Mouse (Mus musculus) liver, embryonic 14.5 days (tissue): Measurements from ENCODE around the gene Tmtc3. TPM values are rescaled to one million over a fixed set of nuclear protein-coding genes. Genes with fewer than 3 reads are reported as not detected.
"Not testable (repeated sequence)": the region's sequence is repeated elsewhere in the genome, so short reads cannot be mapped to it uniquely, and the experiment has no call there.

Source experiments
- ATAC-seq: fragments of 200-750 bp; cut with Nextera tagmentation; 2 replicates; pipeline ENCODE4 v1.8.0; 2017; ENCODE audit warnings: moderate number of reproducible peaks, mild to moderate bottlenecking, moderate library complexity; ENCODE audit not compliant: insufficient read depth
- DNase-seq, 3 experiments: peaks; one replicate each; pipeline ENCODE4 v3.0.0-alpha.2; 2012 to 2013; ENCODE audit warnings: low read depth in 3 of 3, low spot score in 3 of 3
- H3K27ac ChIP-seq: fragments of 300-500 bp; sonication (generic); 2 replicates; pipeline ENCODE4 v1.5.1; 2014; ENCODE audit warnings: moderate library complexity, mild to moderate bottlenecking, control low read depth, inconsistent platforms
- H3K27me3 ChIP-seq: fragments of 300-500 bp; sonication (generic); 2 replicates; pipeline ENCODE4 v1.6.1; 2014; ENCODE audit warnings: mild to moderate bottlenecking, low read length, moderate library complexity; ENCODE audit not compliant: control insufficient read depth, insufficient read depth
- H3K36me3 ChIP-seq: fragments of 300-500 bp; sonication (generic); replicated peaks from 2 replicates; pipeline ENCODE4 v1.6.1; 2014; ENCODE audit warnings: low read depth; ENCODE audit not compliant: control insufficient read depth, insufficient read depth
- H3K4me1 ChIP-seq, 2 experiments: fragments of 200-500 bp in 1 of 2; fragments of 300-500 bp in 1 of 2; sonication (generic) in 1 of 2; replicated peaks; 2 replicates each; pipeline ENCODE4 v1.6.1; 2012 to 2014; ENCODE audit warnings: antibody characterized with exemption in 1 of 2, inconsistent platforms in 1 of 2, low read length in 1 of 2; ENCODE audit not compliant: control insufficient read depth in 2 of 2, insufficient read depth in 2 of 2
- H3K4me2 ChIP-seq: fragments of 300-500 bp; sonication (generic); 2 replicates; pipeline ENCODE4 v1.6.1; 2014; ENCODE audit warnings: low read depth, mild to moderate bottlenecking, control low read depth, moderate library complexity
- H3K4me3 ChIP-seq, 2 experiments: fragments of 200-500 bp in 1 of 2; fragments of 300-500 bp in 1 of 2; sonication (generic) in 1 of 2; 2 replicates each; pipeline ENCODE4 v1.5.1; 2012 to 2014; ENCODE audit warnings: low read depth in 2 of 2, low read length in 2 of 2, mild to moderate bottlenecking in 2 of 2, control low read depth in 1 of 2, inconsistent platforms in 1 of 2, moderate library complexity in 1 of 2; ENCODE audit not compliant: insufficient read depth in 1 of 2
- H3K9ac ChIP-seq: fragments of 300-500 bp; sonication (generic); replicated peaks from 2 replicates; pipeline ENCODE4 v1.6.1; 2014; ENCODE audit warnings: mild to moderate bottlenecking, control low read depth, moderate library complexity
- H3K9me3 ChIP-seq: fragments of 300-500 bp; sonication (generic); 2 replicates; pipeline ENCODE4 v1.6.1; 2016; ENCODE audit warnings: low read length, mixed read lengths; ENCODE audit not compliant: control insufficient read depth
- CTCF ChIP-seq: IDR thresholded peaks from 2 replicates; pipeline ENCODE4 v1.5.1; 2016; ENCODE audit warnings: antibody characterized with exemption, low read depth, control low read depth
- EP300 ChIP-seq: IDR thresholded peaks from 2 replicates; pipeline ENCODE4 v1.6.1; 2016; ENCODE audit warnings: antibody characterized with exemption, low read depth
- WGBS: fragments of 180-500 bp; shearing (Covaris S2); extraction: QIAGEN DNeasy Blood & Tissue Kit; methylation state at CpG from one replicate; pipeline ENCODE4 v1.1.7; 2014; ENCODE audit not compliant: insufficient replicate concordance; 5-methylcytosine and 5-hydroxymethylcytosine counted together
- polyA plus RNA-seq, 2 experiments: library from polyadenylated mRNA; depleted of rRNA in 1 of 2; stranded (reverse) in 1 of 2; unstranded in 1 of 2; fragments of >200 nt; fragmentation: Nextera tagmentation in 1 of 2; extraction: Ambion mirVana in 1 of 2; gene quantifications; 2 replicates each; pipeline versions ENCODE4 v1.2.1 to v1.2.3; 2012 to 2014

The Tmtc3 gene
- polyA plus RNA-seq, 2 experiments: 3.4 to 5.7 TPM

DNA sequence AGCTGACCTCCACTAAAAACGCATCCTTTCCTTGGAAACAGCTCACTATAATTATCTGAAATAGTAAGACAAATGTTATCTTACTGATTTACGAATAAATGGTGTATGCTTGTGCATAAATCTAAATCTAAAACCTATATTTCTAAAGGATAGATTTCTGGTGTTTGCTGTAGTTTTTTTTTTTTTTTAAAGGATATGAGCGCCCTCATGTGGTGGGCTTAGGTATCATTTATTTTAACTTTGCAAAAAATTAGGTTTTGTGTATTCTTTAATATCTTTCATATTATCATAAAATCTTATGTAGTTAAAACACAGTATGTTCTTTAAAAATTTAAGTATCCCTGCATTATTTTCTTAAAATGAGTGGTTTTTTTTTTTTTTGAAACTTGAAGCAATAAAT lies 12.1 kb downstream of the Tmtc3 start:
- H3K36me3 ChIP-seq: peaks cover 13% of the 10 kb centered on the region
- H3K4me3 ChIP-seq: no peak overlapping the region
- ATAC-seq (no peak), DNase-seq (no peak)
- TF ChIP-seq EP300 (no peak), CTCF (peak; percentile 26; the same call in 1 of the 2 replicates)
- H3K4me2 ChIP-seq: no peak overlapping the region
- H3K9me3 ChIP-seq: no peaks in the 10 kb centered on the region
- 43% methylated on average over 3 of the region's 3 CpGs for WGBS
- H3K9ac ChIP-seq: no peak overlapping the region
- no peaks in the 10 kb centered on the region for H3K4me1 ChIP-seq
- H3K27me3 ChIP-seq: no peaks in the 10 kb centered on the region
- H3K27ac ChIP-seq: no peak overlapping the region

- H3K9ac ChIP-seq: no peak overlapping the region
- H3K27ac ChIP-seq: no peak overlapping the region
- no peaks in the 10 kb centered on the region for H3K4me1 ChIP-seq
- no peaks in the 10 kb centered on the region for H3K27me3 ChIP-seq
- no peak for TF ChIP-seq CTCF
- TF ChIP-seq EP300: no peak
- no peaks in the 10 kb centered on the region for H3K9me3 ChIP-seq
- H3K4me2 ChIP-seq: no peak overlapping the region
- peaks cover 16% of the 10 kb centered on the region for H3K36me3 ChIP-seq
- DNase-seq (no peak), ATAC-seq (no peak)
- no peak overlapping the region for H3K4me3 ChIP-seq
Measured at GRCm38 (mm10) chr10:100460515-100460914, 26.6 kb downstream of the Tmtc3 start.

DNA sequence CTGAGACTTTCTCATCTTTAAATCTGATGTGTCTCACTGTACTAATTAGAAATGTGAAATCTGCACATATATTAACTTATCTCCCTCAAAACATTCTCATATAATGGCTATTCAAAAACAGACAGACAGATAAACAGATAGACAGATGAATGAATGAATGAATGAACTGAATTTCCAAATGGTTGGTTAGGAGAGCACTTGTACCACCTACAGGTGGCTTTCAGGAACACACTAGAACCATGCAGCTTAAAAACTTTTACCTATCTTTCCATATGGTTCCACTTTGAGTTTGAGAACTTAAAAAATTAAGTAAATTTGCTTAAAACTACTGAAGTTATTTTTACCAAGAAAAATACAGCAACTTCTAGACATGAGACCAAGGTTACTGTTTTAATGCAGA lies 37.8 kb downstream of the Tmtc3 start:
- no peaks in the 10 kb centered on the region for H3K27me3 ChIP-seq
- H3K4me1 ChIP-seq: no peaks in the 10 kb centered on the region
- no peak overlapping the region for H3K4me3 ChIP-seq
- H3K4me2 ChIP-seq: no peak overlapping the region
- DNase-seq (no peak), ATAC-seq (no peak)
- TF ChIP-seq CTCF (no peak), EP300 (no peak)
- H3K9ac ChIP-seq: no peak overlapping the region
- H3K27ac ChIP-seq: no peak overlapping the region
- no peaks in the 10 kb centered on the region for H3K9me3 ChIP-seq
- H3K36me3 ChIP-seq: no peaks in the 10 kb centered on the region; the same call in none of the 2 replicates

DNA sequence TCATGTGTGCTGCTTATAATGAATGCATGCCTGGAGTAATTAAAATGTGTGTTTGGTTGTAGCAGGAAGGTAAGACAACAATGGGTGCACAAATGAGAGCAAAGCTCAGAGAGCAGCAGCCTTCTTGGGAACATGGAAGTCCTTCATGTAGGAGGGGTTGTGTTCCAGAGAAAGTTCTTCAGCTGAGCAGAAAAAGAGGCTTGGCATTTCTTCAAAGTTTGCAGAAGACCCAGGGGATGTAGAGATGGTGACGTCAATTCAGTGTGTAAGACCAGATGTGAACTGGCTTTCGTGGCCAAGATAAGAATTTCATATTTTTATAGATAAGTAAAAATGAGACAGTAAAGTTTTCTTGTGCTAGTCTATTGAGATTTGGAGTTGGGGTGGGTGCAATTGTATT lies 59.6 kb downstream of the Tmtc3 start:
- Histone ChIP-seq H3K4me3 (no peak overlapping the region), H3K4me2 (no peak overlapping the region), H3K27me3 (no peaks in the 10 kb centered on the region), H3K27ac (no peak overlapping the region), H3K9ac (no peak overlapping the region), H3K36me3 (no peaks in the 10 kb centered on the region), H3K4me1 (no peaks in the 10 kb centered on the region), H3K9me3 (no peaks in the 10 kb centered on the region)
- ATAC-seq (no peak), DNase-seq (no peak)
- 44% methylated on average over 2 of the region's 2 CpGs for WGBS
- TF ChIP-seq CTCF: no peak
- TF ChIP-seq EP300: no peak

GRCm38 (mm10) chr10:100415566-100415965 lies 71.6 kb downstream of the Tmtc3 start:
- Histone ChIP-seq H3K4me1 (no peaks in the 10 kb centered on the region), H3K9ac (no peak overlapping the region), H3K4me3 (no peak overlapping the region), H3K36me3 (no peaks in the 10 kb centered on the region), H3K9me3 (no peaks in the 10 kb centered on the region), H3K4me2 (no peak overlapping the region), H3K27me3 (no peaks in the 10 kb centered on the region), H3K27ac (no peak overlapping the region)
- ATAC-seq (no peak), DNase-seq (no peak)
- no peak for TF ChIP-seq CTCF
- TF ChIP-seq EP300: no peak
- WGBS: 68% methylated on average over 7 of the region's 7 CpGs

DNA sequence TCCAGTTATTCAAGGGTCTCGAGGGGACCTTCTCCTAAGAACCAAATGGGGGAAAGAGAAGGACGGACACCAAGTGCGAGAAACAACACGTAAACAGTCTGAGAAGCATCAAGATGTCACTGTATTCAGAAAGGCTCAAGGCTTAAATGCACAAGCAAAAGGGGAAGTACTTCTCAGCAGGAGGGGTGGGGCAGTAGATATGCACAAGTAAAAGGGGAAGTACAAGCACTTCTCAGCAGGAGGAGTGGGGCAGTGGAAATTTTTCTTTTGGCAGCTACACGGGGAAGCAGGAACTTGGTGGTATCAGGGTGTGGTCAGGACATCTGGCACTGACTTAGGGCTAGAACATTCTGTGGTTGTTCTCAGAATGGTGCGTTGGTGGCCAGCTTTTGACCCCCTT lies 84.8 kb downstream of the Tmtc3 start:
- not testable (repeated sequence) for DNase-seq, H3K36me3 ChIP-seq, H3K27me3 ChIP-seq, ATAC-seq, H3K9me3 ChIP-seq, H3K4me3 ChIP-seq, H3K4me2 ChIP-seq, H3K4me1 ChIP-seq, H3K27ac ChIP-seq, H3K9ac ChIP-seq
- 53% methylated on average over 6 of the region's 6 CpGs for WGBS

Other genes with a start within 250 kb of the Tmtc3 start
- not detected in 2 replicates for gene Gm4301, start 151.7 kb downstream of the Tmtc3 start, polyA plus RNA-seq (2012; rRNA removed)
- gene Gm4301, start 151.7 kb downstream of the Tmtc3 start, polyA plus RNA-seq (2014; fragmentation: Nextera tagmentation; extraction: Ambion mirVana): not detected in 2 replicates
- gene Gm4302, start 146.5 kb downstream of the Tmtc3 start, polyA plus RNA-seq (2012; rRNA removed): not detected in 2 replicates
- not detected in 2 replicates for gene Gm4302, start 146.5 kb downstream of the Tmtc3 start, polyA plus RNA-seq (2014; fragmentation: Nextera tagmentation; extraction: Ambion mirVana)
- gene Gm4303, start 141.4 kb downstream of the Tmtc3 start, polyA plus RNA-seq (2012; rRNA removed): not detected in 2 replicates
- gene Gm4303, start 141.4 kb downstream of the Tmtc3 start, polyA plus RNA-seq (2014; fragmentation: Nextera tagmentation; extraction: Ambion mirVana): not detected in 2 replicates
- not detected in 2 replicates for gene Gm4305, start 136.3 kb downstream of the Tmtc3 start, polyA plus RNA-seq (2012; rRNA removed)
- gene Gm4305, start 136.3 kb downstream of the Tmtc3 start, polyA plus RNA-seq (2014; fragmentation: Nextera tagmentation; extraction: Ambion mirVana): not detected in 2 replicates
- gene Gm4307, start 126.0 kb downstream of the Tmtc3 start, polyA plus RNA-seq (2012; rRNA removed): not detected in 2 replicates
- not detected in 2 replicates for gene Gm4307, start 126.0 kb downstream of the Tmtc3 start, polyA plus RNA-seq (2014; fragmentation: Nextera tagmentation; extraction: Ambion mirVana)
- not detected in 2 replicates for gene Gm4312, start 104.8 kb downstream of the Tmtc3 start, polyA plus RNA-seq (2012; rRNA removed)
- not detected in 2 replicates for gene Gm4312, start 104.8 kb downstream of the Tmtc3 start, polyA plus RNA-seq (2014; fragmentation: Nextera tagmentation; extraction: Ambion mirVana)
- 1.4 and 3.2 TPM in 2 replicates for gene Cep290, start 208 bp upstream of the Tmtc3 start, polyA plus RNA-seq (2012; rRNA removed)
- gene Cep290, start 208 bp upstream of the Tmtc3 start, polyA plus RNA-seq (2014; fragmentation: Nextera tagmentation; extraction: Ambion mirVana): 2.9 and 3.6 TPM in 2 replicates
- gene 4930430F08Rik, start 103.1 kb upstream of the Tmtc3 start, polyA plus RNA-seq (2012; rRNA removed): 9.8 and 11.9 TPM in 2 replicates
- gene 4930430F08Rik, start 103.1 kb upstream of the Tmtc3 start, polyA plus RNA-seq (2014; fragmentation: Nextera tagmentation; extraction: Ambion mirVana): 16.2 and 18.2 TPM in 2 replicates
- not detected in 2 replicates for gene 1700017N19Rik, start 103.1 kb upstream of the Tmtc3 start, polyA plus RNA-seq (2012; rRNA removed)
- gene 1700017N19Rik, start 103.1 kb upstream of the Tmtc3 start, polyA plus RNA-seq (2014; fragmentation: Nextera tagmentation; extraction: Ambion mirVana): not detected in 2 replicates